Mouse (Mus musculus) ovary, postnatal 10 days (tissue): ENCODE results near the gene Gcnt4.

ENCODE experiments used
- DNase-seq: peaks from one replicate; pipeline ENCODE4 v3.0.0; 2022; ENCODE audit warnings: low spot score

Gene Gcnt4

DNA sequence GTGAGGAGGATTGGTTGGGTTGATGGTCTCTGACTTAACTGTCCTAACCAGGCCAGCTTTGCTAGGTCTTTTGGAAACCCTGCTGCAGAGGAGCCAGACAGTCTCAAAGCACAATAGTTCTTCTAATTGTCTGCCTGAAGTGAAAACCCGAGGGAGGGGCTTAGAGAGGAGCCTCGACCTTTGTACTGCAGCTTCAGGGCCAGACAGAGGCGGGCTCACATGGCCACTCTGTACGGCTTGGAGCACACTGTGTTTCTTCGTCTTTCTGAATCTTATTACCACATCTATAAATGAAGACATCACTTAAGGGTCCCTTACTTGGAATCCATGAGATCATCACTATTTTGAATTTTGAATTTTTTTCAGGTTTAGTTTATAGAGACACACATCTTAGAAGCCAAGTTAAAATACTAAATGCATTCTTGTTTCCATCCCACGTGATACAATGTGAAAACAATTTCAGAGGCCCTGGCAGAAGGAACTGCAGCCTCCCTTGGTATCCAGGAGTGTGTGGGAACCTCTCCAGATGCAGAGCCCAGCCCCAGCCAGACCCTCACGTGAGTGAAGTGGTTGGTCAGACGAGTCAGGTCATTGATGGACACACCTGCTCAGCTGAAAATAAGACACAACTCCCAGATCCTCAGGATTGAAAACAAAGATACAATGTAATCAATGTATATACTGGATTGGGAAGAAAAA lies 69.0 kb downstream of the Gcnt4 start:
- no peak for DNase-seq

DNA sequence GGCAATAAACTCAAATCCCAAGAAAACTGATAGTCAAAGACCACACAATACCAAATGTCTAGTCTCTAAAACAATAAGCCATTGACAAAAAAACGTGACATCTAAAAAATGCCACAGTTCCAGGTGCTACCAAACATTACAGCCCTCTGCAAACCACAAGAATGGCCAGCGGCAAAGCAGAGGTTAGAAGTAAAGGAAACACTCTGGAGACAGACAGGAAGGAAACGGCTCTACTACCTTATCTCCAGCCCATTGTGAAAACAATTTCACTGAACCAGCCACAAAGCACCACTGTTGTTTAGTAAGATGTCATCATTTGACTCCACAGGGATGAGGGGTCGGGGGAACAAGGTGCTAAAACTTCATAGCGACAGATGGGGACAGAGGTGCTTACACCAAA lies 70.8 kb downstream of the Gcnt4 start:
- no peak for DNase-seq

DNA sequence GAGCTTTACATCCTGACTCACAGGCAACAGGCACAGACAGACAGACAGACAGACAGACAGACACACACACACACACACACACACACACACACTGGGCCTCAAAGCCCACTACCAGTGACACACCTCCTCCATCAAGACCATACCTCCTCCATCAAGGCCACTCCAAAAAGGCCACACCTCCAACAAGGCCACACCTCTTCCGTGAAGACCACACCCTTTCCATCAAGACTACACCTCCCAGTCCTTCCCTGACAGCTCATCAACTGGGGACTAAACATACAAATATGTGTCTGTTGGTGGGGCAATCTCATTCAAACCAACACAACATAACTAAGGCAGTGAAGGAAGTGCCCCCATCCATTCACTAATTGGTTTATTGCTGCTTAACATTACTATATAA lies 72.6 kb downstream of the Gcnt4 start:
- DNase-seq: no peak
